Mouse (Mus musculus): Measurements from ENCODE around the gene Arv1. TPM values are rescaled to one million over a fixed set of nuclear protein-coding genes. Genes with fewer than 3 reads are reported as not detected.
A peak's percentile ranks its signal among the peaks of the same experiment; 100 is the strongest.

Gene Arv1
- polyA plus RNA-seq, 1 experiment from 2014 or later = 31.5 TPM

GRCm38 (mm10) chr8:124746661-124747060, 24.7 kb downstream of the Arv1 start:
- DNase-seq (ENCODE audit: low spot score) = no peak
- peaks cover 45% of the 10 kb centered on the region for H3K4me1 ChIP-seq
- WGBS = 72% methylated on average over 13 of the region's 13 CpGs

GRCm38 (mm10) chr8:124751191-124751590, 29.3 kb downstream of the Arv1 start:
- Histone ChIP-seq H3K27ac (replicated peaks) (peak overlapping the region; percentile 71), H3K36me3 (replicated peaks) (no peaks in the 10 kb centered on the region), H3K9me3 (no peaks in the 10 kb centered on the region), H3K4me3 (peak overlapping the region; percentile 75), H3K27me3 (replicated peaks; ENCODE audit: low read depth, poor library complexity, severe bottlenecking) (peaks cover 65% of the 10 kb centered on the region), H3K4me1 (peaks cover 48% of the 10 kb centered on the region)
- peak; percentile 63 for DNase-seq (ENCODE audit: low spot score)
- WGBS = under 1% methylated on average over 31 of the region's 31 CpGs

More at GRCm38 (mm10) chr8:124746661-124747060, 24.7 kb downstream of the Arv1 start:
- peaks cover 24% of the 10 kb centered on the region for H3K27me3 ChIP-seq (replicated peaks; ENCODE audit: low read depth, poor library complexity, severe bottlenecking)
- H3K4me3 ChIP-seq = no peak overlapping the region
- no peaks in the 10 kb centered on the region for H3K9me3 ChIP-seq
- no peak overlapping the region for H3K27ac ChIP-seq (replicated peaks)
- peaks cover 3% of the 10 kb centered on the region for H3K36me3 ChIP-seq (replicated peaks)

GRCm38 (mm10) chr8:124751709-124752173, 29.8 kb downstream of the Arv1 start, which contains the start of gene Fam89a:
TSS of gene Fam89a (minus strand) at chr8:124751832.
- H3K9me3 ChIP-seq = no peaks in the 10 kb centered on the region
- H3K27me3 ChIP-seq (replicated peaks; ENCODE audit: low read depth, poor library complexity, severe bottlenecking) = peaks cover 65% of the 10 kb centered on the region
- H3K27ac ChIP-seq (replicated peaks) = peak within 1 kb of the TSS; percentile 71
- H3K4me3 ChIP-seq = peak within 1 kb of the TSS; percentile 75
- H3K4me1 ChIP-seq = peaks cover 46% of the 10 kb centered on the region
- peak; percentile 82 for DNase-seq (ENCODE audit: low spot score)
- under 1% methylated on average over 41 of the region's 41 CpGs for WGBS
- no peaks in the 10 kb centered on the region for H3K36me3 ChIP-seq (replicated peaks)

GRCm38 (mm10) chr8:124752325-124752862, 30.5 kb downstream of the Arv1 start:
- Histone ChIP-seq H3K27ac (replicated peaks) (no peak overlapping the region), H3K27me3 (replicated peaks; ENCODE audit: low read depth, poor library complexity, severe bottlenecking) (peaks cover 65% of the 10 kb centered on the region), H3K36me3 (replicated peaks) (no peaks in the 10 kb centered on the region), H3K9me3 (no peaks in the 10 kb centered on the region), H3K4me1 (peaks cover 50% of the 10 kb centered on the region), H3K4me3 (peak overlapping the region; percentile 75)
- 27% methylated on average over 21 of the region's 21 CpGs for WGBS
- DNase-seq (ENCODE audit: low spot score) = no peak

GRCm38 (mm10) chr8:124754101-124754791, 32.3 kb downstream of the Arv1 start:
- Histone ChIP-seq H3K4me3 (no peak overlapping the region), H3K4me1 (peaks cover 54% of the 10 kb centered on the region), H3K27ac (replicated peaks) (no peak overlapping the region), H3K9me3 (no peaks in the 10 kb centered on the region), H3K27me3 (replicated peaks; ENCODE audit: low read depth, poor library complexity, severe bottlenecking) (peaks cover 65% of the 10 kb centered on the region), H3K36me3 (replicated peaks) (no peaks in the 10 kb centered on the region)
- 12% methylated on average over 11 of the region's 11 CpGs for WGBS
- peak; percentile 30 for DNase-seq (ENCODE audit: low spot score)

GRCm38 (mm10) chr8:124754792-124755190, 32.9 kb downstream of the Arv1 start:
- WGBS = 35% methylated on average over 4 of the region's 4 CpGs
- peaks cover 59% of the 10 kb centered on the region for H3K27me3 ChIP-seq (replicated peaks; ENCODE audit: low read depth, poor library complexity, severe bottlenecking)
- no peaks in the 10 kb centered on the region for H3K36me3 ChIP-seq (replicated peaks)
- H3K4me1 ChIP-seq = peaks cover 51% of the 10 kb centered on the region
- no peak overlapping the region for H3K27ac ChIP-seq (replicated peaks)
- no peak overlapping the region for H3K4me3 ChIP-seq
- no peaks in the 10 kb centered on the region for H3K9me3 ChIP-seq
- DNase-seq (ENCODE audit: low spot score) = no peak

GRCm38 (mm10) chr8:124755481-124755880, 33.5 kb downstream of the Arv1 start:
- WGBS = 81% methylated on average over 8 of the region's 8 CpGs
- H3K27me3 ChIP-seq (replicated peaks; ENCODE audit: low read depth, poor library complexity, severe bottlenecking) = peaks cover 52% of the 10 kb centered on the region
- no peak overlapping the region for H3K27ac ChIP-seq (replicated peaks)

GRCm38 (mm10) chr8:124756153-124756552, 34.2 kb downstream of the Arv1 start:
- H3K4me1 ChIP-seq = peaks cover 38% of the 10 kb centered on the region
- no peak overlapping the region for H3K27ac ChIP-seq (replicated peaks)
- H3K27me3 ChIP-seq (replicated peaks; ENCODE audit: low read depth, poor library complexity, severe bottlenecking) = peaks cover 46% of the 10 kb centered on the region
- 65% methylated on average over 2 of the region's 2 CpGs for WGBS
- no peaks in the 10 kb centered on the region for H3K9me3 ChIP-seq
- no peak for DNase-seq (ENCODE audit: low spot score)
- no peak overlapping the region for H3K4me3 ChIP-seq
- no peaks in the 10 kb centered on the region for H3K36me3 ChIP-seq (replicated peaks)

More at GRCm38 (mm10) chr8:124755481-124755880, 33.5 kb downstream of the Arv1 start:
- Histone ChIP-seq H3K4me1 (peaks cover 44% of the 10 kb centered on the region), H3K4me3 (no peak overlapping the region), H3K36me3 (replicated peaks) (no peaks in the 10 kb centered on the region), H3K9me3 (no peaks in the 10 kb centered on the region)
- no peak for DNase-seq (ENCODE audit: low spot score)

- Histone ChIP-seq H3K4me1 (peaks cover 33% of the 10 kb centered on the region), H3K4me3 (no peak overlapping the region), H3K27ac (replicated peaks) (no peak overlapping the region), H3K9me3 (no peaks in the 10 kb centered on the region), H3K27me3 (replicated peaks; ENCODE audit: low read depth, poor library complexity, severe bottlenecking) (peaks cover 41% of the 10 kb centered on the region), H3K36me3 (replicated peaks) (no peaks in the 10 kb centered on the region)
- DNase-seq (ENCODE audit: low spot score) = no peak
- 53% methylated on average over 5 of the region's 5 CpGs for WGBS
These were observed 34.7 kb downstream of the Arv1 start for GRCm38 (mm10) chr8:124756601-124757000.

GRCm38 (mm10) chr8:124758544-124758943, 36.6 kb downstream of the Arv1 start:
- DNase-seq (ENCODE audit: low spot score) = peak; percentile 46
- H3K27me3 ChIP-seq (replicated peaks; ENCODE audit: low read depth, poor library complexity, severe bottlenecking) = peaks cover 22% of the 10 kb centered on the region
- WGBS = 43% methylated on average over 3 of the region's 3 CpGs

GRCm38 (mm10) chr8:124763061-124763460, 41.1 kb downstream of the Arv1 start:
- Histone ChIP-seq H3K36me3 (replicated peaks) (no peaks in the 10 kb centered on the region), H3K4me1 (0 out of 2 replicates have a peak, but pooled peaks cover 2% of the 10 kb centered on the region), H3K9me3 (no peaks in the 10 kb centered on the region), H3K4me3 (no peak overlapping the region), H3K27ac (replicated peaks) (no peak overlapping the region), H3K27me3 (replicated peaks; ENCODE audit: low read depth, poor library complexity, severe bottlenecking) (no peaks in the 10 kb centered on the region)
- no peak for DNase-seq (ENCODE audit: low spot score)
- 70% methylated on average over 7 of the region's 7 CpGs for WGBS

More at GRCm38 (mm10) chr8:124758544-124758943, 36.6 kb downstream of the Arv1 start:
- Histone ChIP-seq H3K9me3 (no peaks in the 10 kb centered on the region), H3K4me1 (peaks cover 28% of the 10 kb centered on the region), H3K4me3 (no peak overlapping the region), H3K36me3 (replicated peaks) (no peaks in the 10 kb centered on the region), H3K27ac (replicated peaks) (no peak overlapping the region)

- 61% methylated on average over 2 of the region's 2 CpGs for WGBS
- Histone ChIP-seq H3K4me3 (no peak overlapping the region), H3K36me3 (replicated peaks) (no peaks in the 10 kb centered on the region), H3K27me3 (replicated peaks; ENCODE audit: low read depth, poor library complexity, severe bottlenecking) (peaks cover 24% of the 10 kb centered on the region), H3K27ac (replicated peaks) (no peak overlapping the region), H3K4me1 (peaks cover 17% of the 10 kb centered on the region), H3K9me3 (no peaks in the 10 kb centered on the region)
- no peak for DNase-seq (ENCODE audit: low spot score)
These were observed 50.5 kb downstream of the Arv1 start for GRCm38 (mm10) chr8:124772389-124772788.

- H3K27ac ChIP-seq (replicated peaks) = no peak overlapping the region
- H3K36me3 ChIP-seq (replicated peaks) = no peaks in the 10 kb centered on the region
- H3K4me3 ChIP-seq = peak overlapping the region; percentile 27
- no peaks in the 10 kb centered on the region for H3K9me3 ChIP-seq
- peaks cover 23% of the 10 kb centered on the region for H3K4me1 ChIP-seq
- peaks cover 32% of the 10 kb centered on the region for H3K27me3 ChIP-seq (replicated peaks; ENCODE audit: low read depth, poor library complexity, severe bottlenecking)
- peak; percentile 82 for DNase-seq (ENCODE audit: low spot score)
- 13% methylated on average over 16 of the region's 16 CpGs for WGBS
These were observed 53.8 kb downstream of the Arv1 start for GRCm38 (mm10) chr8:124775695-124776094.
